Mouse (Mus musculus) MN1 (cell line): ENCODE data around the gene Tbata.

Experiments
- DNase-seq: peaks from one replicate; pipeline ENCODE4 v3.0.0-alpha.2; 2016; ENCODE audit warnings: low spot score

The Tbata gene

GRCm38 (mm10) chr10:61171654-61172053, at the start of gene Tbata:
TSS of gene Tbata (plus strand) at chr10:61171954.
- DNase-seq = no peak

GRCm38 (mm10) chr10:61123276-61123913, 48.4 kb upstream of the Tbata start:
- DNase-seq = no peak

- DNase-seq = no peak
Measured at GRCm38 (mm10) chr10:61124462-61124861, 47.3 kb upstream of the Tbata start.

GRCm38 (mm10) chr10:61128701-61129365, 42.9 kb upstream of the Tbata start:
- no peak for DNase-seq

- DNase-seq = no peak
Measured at GRCm38 (mm10) chr10:61130959-61131358, 40.8 kb upstream of the Tbata start.

- DNase-seq = peak; percentile 17
Measured at GRCm38 (mm10) chr10:61134041-61134440, 37.7 kb upstream of the Tbata start.

- DNase-seq = no peak
Measured at GRCm38 (mm10) chr10:61135226-61135839, 36.4 kb upstream of the Tbata start.

GRCm38 (mm10) chr10:61137567-61137966, 34.2 kb upstream of the Tbata start:
- DNase-seq = no peak

- no peak for DNase-seq
Measured at GRCm38 (mm10) chr10:61143343-61143742, 28.4 kb upstream of the Tbata start.

- DNase-seq = no peak
Measured at GRCm38 (mm10) chr10:61145766-61146118, 26.0 kb upstream of the Tbata start.

GRCm38 (mm10) chr10:61146119-61146806, 25.5 kb upstream of the Tbata start:
- DNase-seq = peak; percentile 67

GRCm38 (mm10) chr10:61146807-61147156, 25.0 kb upstream of the Tbata start:
- no peak for DNase-seq

- peak; percentile 88 for DNase-seq
Measured at GRCm38 (mm10) chr10:61147157-61148040, 24.4 kb upstream of the Tbata start, which contains the start of gene Sgpl1. TSS of gene Sgpl1 (minus strand) at chr10:61147703.

GRCm38 (mm10) chr10:61149476-61149875, 22.3 kb upstream of the Tbata start:
- no peak for DNase-seq

GRCm38 (mm10) chr10:61150616-61151015, 21.1 kb upstream of the Tbata start:
- no peak for DNase-seq

- no peak for DNase-seq
Measured at GRCm38 (mm10) chr10:61152131-61152530, 19.6 kb upstream of the Tbata start.

GRCm38 (mm10) chr10:61155611-61156010, 16.1 kb upstream of the Tbata start:
- DNase-seq = no peak

GRCm38 (mm10) chr10:61156453-61156852, 15.3 kb upstream of the Tbata start:
- DNase-seq = no peak

GRCm38 (mm10) chr10:61158594-61158993, 13.2 kb upstream of the Tbata start:
- no peak for DNase-seq

GRCm38 (mm10) chr10:61160089-61160488, 11.7 kb upstream of the Tbata start:
- DNase-seq = no peak

GRCm38 (mm10) chr10:61160671-61161070, 11.1 kb upstream of the Tbata start:
- DNase-seq = no peak

- DNase-seq = no peak
Measured at GRCm38 (mm10) chr10:61162366-61162765, 9.4 kb upstream of the Tbata start.
